Mouse (Mus musculus) megakaryocyte, embryonic 14.5 days (primary cell): ENCODE results near the gene Vwa7.
"Not testable (repeated sequence)": the region's sequence is repeated elsewhere in the genome, so short reads cannot be mapped to it uniquely, and the experiment has no call there.

Source experiments
- FLI1 ChIP-seq: IDR thresholded peaks from 2 replicates; pipeline ENCODE4 v1.6.1; 2012; ENCODE audit warnings: low read length, inconsistent platforms, mixed read lengths
- GATA1 ChIP-seq: IDR thresholded peaks from 3 replicates; pipeline ENCODE4 v1.6.1; 2012; ENCODE audit warnings: mixed read lengths, low read length, inconsistent platforms, borderline replicate concordance

DNA sequence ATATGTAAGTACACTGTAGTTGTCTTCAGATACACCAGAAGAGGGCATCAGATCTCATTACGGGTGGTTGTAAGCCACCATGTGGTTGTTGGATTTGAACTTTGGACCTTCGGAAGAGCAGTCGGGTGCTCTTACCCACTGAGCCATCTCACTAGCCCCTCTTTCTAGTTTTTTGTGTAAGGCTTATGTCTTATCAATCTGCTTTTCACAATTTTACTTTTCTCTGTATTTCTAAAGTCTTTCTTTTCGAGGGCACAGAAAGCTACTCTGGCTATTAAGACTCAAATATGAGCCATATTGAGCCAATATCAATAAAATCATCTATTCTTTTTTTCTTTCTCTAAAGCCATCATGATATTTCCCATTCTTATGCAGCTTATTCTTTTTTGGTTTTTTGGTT is 21.2 kb upstream of the Vwa7 start:
- not testable (repeated sequence) for TF ChIP-seq GATA1, FLI1
